Mouse (Mus musculus) neural tube, embryonic 11.5 days (tissue): Measurements from ENCODE around the gene Noa1. TPM values are rescaled to one million over a fixed set of nuclear protein-coding genes. Genes with fewer than 3 reads are reported as not detected.

ENCODE experiments used
- ATAC-seq: fragments of 200-750 bp; cut with Nextera tagmentation; 2 replicates; pipeline ENCODE4 v1.8.0; 2017; ENCODE audit warnings: moderate number of reproducible peaks, mild to moderate bottlenecking, moderate TSS enrichment, moderate library complexity; ENCODE audit not compliant: insufficient read depth, low FRiP score, low TSS enrichment
- DNase-seq: peaks from one replicate; pipeline ENCODE4 v3.0.0-alpha.2; 2015; ENCODE audit warnings: low spot score
- H3K27ac ChIP-seq: fragments of 300-500 bp; sonication (generic); 2 replicates; pipeline ENCODE4 v1.5.1; 2014; ENCODE audit warnings: low read depth, mild to moderate bottlenecking, low read length
- H3K27me3 ChIP-seq: fragments of 300-500 bp; sonication (generic); 2 replicates; pipeline ENCODE4 v1.6.1; 2014; ENCODE audit warnings: mild to moderate bottlenecking, low read length, mixed read lengths; ENCODE audit not compliant: control insufficient read depth, insufficient read depth
- H3K36me3 ChIP-seq: fragments of 300-500 bp; sonication (generic); 2 replicates; pipeline ENCODE4 v1.6.1; 2014; ENCODE audit warnings: mild to moderate bottlenecking, low read length, moderate library complexity, mixed read lengths; ENCODE audit not compliant: control insufficient read depth, insufficient read depth
- H3K4me1 ChIP-seq: fragments of 300-500 bp; sonication (generic); 2 replicates; pipeline ENCODE4 v1.6.1; 2014; ENCODE audit warnings: low read length, mixed read lengths; ENCODE audit not compliant: control insufficient read depth, insufficient read depth
- H3K4me2 ChIP-seq: fragments of 300-500 bp; sonication (generic); 2 replicates; pipeline ENCODE4 v1.6.1; 2014; ENCODE audit warnings: low read depth, mild to moderate bottlenecking, moderate library complexity
- H3K4me3 ChIP-seq: fragments of 300-500 bp; sonication (generic); 2 replicates; pipeline ENCODE4 v1.5.1; 2014; ENCODE audit warnings: low read depth, low read length
- H3K9ac ChIP-seq: fragments of 300-500 bp; sonication (generic); 2 replicates; pipeline ENCODE4 v1.6.1; 2014; ENCODE audit warnings: mild to moderate bottlenecking, low read length
- H3K9me3 ChIP-seq: fragments of 300-500 bp; sonication (generic); 2 replicates; pipeline ENCODE4 v1.6.1; 2016; ENCODE audit warnings: low read length; ENCODE audit not compliant: control insufficient read depth
- WGBS: fragments of 180-500 bp; shearing (Covaris S2); extraction: QIAGEN DNeasy Blood & Tissue Kit; methylation state at CpG from one replicate; pipeline ENCODE4 v1.1.7; 2014; 5-methylcytosine and 5-hydroxymethylcytosine counted together
- polyA plus RNA-seq: library from polyadenylated mRNA; unstranded; fragments of >200 nt; fragmentation: Nextera tagmentation; extraction: Ambion mirVana; gene quantifications from 2 replicates; pipeline ENCODE4 v1.2.1, GENCODE M21; 2014

Gene Noa1
- polyA plus RNA-seq, 1 experiment from 2014 or later = 33.1 TPM

DNA sequence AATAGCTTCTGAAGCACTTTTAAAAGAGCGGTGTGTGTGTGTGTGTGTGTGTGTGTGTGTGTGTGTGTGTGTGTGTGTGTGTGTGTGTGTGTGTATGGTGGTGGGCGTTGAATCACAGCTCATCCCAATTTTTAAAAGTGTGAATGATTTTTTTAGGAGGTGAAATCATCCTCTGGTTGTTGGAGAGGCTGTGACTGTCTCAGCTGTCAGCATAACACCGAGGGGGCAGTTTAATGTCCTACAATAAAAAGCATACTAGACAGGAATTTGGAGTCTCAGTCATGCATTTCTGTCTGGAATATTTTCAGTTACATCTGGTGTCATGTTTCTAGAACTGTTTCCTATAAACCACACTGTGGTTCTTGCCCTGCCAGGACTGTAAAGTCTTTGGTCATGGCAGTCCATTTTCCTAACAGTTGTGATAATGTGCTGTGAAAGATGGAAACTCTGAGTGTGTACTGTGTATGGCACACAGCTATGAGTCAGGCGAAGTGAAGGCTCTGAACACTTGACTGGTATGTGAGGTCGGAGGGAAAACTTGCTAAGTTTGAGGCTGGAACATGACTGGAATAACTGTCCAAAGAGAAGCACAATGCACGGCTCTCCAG lies 8.5 kb downstream of the Noa1 start:
- H3K36me3 ChIP-seq = peaks cover 6% of the 10 kb centered on the region
- no peak overlapping the region for H3K4me3 ChIP-seq
- H3K27ac ChIP-seq = no peak overlapping the region
- WGBS = 96% methylated on average over 6 of the region's 6 CpGs
- H3K4me2 ChIP-seq = no peak overlapping the region
- no peak overlapping the region for H3K9ac ChIP-seq
- no peaks in the 10 kb centered on the region for H3K4me1 ChIP-seq
- no peaks in the 10 kb centered on the region for H3K9me3 ChIP-seq
- H3K27me3 ChIP-seq = no peaks in the 10 kb centered on the region
- DNase-seq (no peak), ATAC-seq (no peak)

GRCm38 (mm10) chr5:77299486-77299885 lies 10.4 kb downstream of the Noa1 start:
- WGBS = 91% methylated on average over 2 of the region's 2 CpGs
- peaks cover 3% of the 10 kb centered on the region; the same call in 1 of the 2 replicates for H3K36me3 ChIP-seq
- ATAC-seq = no peak

GRCm38 (mm10) chr5:77292803-77293522 lies 16.9 kb downstream of the Noa1 start:
- H3K9me3 ChIP-seq = no peaks in the 10 kb centered on the region
- ATAC-seq (no peak), DNase-seq (no peak)
- no peak overlapping the region for H3K27ac ChIP-seq
- no peaks in the 10 kb centered on the region for H3K4me1 ChIP-seq
- H3K9ac ChIP-seq = no peak overlapping the region
- WGBS = 93% methylated on average over 7 of the region's 7 CpGs
- no peak overlapping the region for H3K4me2 ChIP-seq
- H3K27me3 ChIP-seq = no peaks in the 10 kb centered on the region
- no peak overlapping the region for H3K4me3 ChIP-seq
- H3K36me3 ChIP-seq = peaks cover 9% of the 10 kb centered on the region; the same call in 1 of the 2 replicates

More at GRCm38 (mm10) chr5:77299486-77299885, 10.4 kb downstream of the Noa1 start:
- Histone ChIP-seq H3K27ac (no peak overlapping the region), H3K9me3 (no peaks in the 10 kb centered on the region), H3K4me2 (no peak overlapping the region), H3K9ac (no peak overlapping the region), H3K4me3 (no peak overlapping the region), H3K4me1 (no peaks in the 10 kb centered on the region), H3K27me3 (no peaks in the 10 kb centered on the region)
- DNase-seq = no peak

DNA sequence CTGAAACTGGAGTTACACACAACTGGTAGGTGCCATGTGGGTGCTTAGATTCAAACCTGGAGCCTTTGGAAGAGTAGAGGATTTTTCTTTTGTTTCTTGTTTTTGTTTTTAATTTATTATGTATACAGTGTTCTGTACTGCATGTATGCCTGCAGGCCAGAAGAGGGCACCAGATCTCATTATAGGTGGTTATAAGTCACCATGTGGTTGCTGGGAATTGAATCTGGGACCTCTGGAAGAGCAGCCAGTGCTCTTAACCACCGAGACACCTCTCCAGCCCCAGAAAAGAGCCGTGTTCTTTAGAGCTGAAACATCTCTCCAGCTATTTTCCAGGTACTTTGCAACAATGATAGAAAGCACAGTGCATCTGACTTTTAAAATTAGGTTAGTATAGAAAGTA lies 19.3 kb downstream of the Noa1 start:
- H3K36me3 ChIP-seq = peaks cover 9% of the 10 kb centered on the region; the same call in 1 of the 2 replicates
- no peak overlapping the region for H3K4me3 ChIP-seq
- H3K4me2 ChIP-seq = no peak overlapping the region
- no peaks in the 10 kb centered on the region for H3K27me3 ChIP-seq
- ATAC-seq = no peak
- H3K9me3 ChIP-seq = no peaks in the 10 kb centered on the region
- no peak overlapping the region for H3K9ac ChIP-seq
- 100% methylated on average over 2 of the region's 2 CpGs for WGBS
- no peaks in the 10 kb centered on the region for H3K4me1 ChIP-seq
- H3K27ac ChIP-seq = no peak overlapping the region
- no peak for DNase-seq

DNA sequence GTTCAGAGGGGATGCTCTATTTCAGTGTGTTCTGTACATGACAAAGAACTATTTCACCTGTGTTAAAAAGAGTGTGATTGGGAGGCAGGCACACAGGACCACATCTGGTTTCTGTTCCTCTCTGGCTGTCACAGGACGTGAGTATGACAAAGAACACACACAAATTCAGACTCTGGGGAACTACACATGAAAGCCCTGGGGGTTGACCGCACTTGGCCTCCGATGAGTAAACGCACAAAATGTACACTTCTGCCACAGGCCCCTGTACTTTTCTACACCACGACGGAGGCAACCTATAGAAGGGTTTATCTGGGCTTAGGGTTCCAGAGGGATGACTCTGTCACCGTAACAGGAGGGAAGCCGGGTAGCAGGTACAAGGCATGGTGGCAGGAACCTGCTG lies 20.2 kb downstream of the Noa1 start:
- H3K4me1 ChIP-seq = no peaks in the 10 kb centered on the region
- no peak for ATAC-seq
- no peak overlapping the region for H3K4me2 ChIP-seq
- WGBS = 91% methylated on average over 8 of the region's 8 CpGs
- no peaks in the 10 kb centered on the region for H3K27me3 ChIP-seq
- no peak overlapping the region for H3K4me3 ChIP-seq
- DNase-seq = no peak
- H3K27ac ChIP-seq = no peak overlapping the region
- no peak overlapping the region for H3K9ac ChIP-seq
- peaks cover 9% of the 10 kb centered on the region; the same call in 1 of the 2 replicates for H3K36me3 ChIP-seq
- no peaks in the 10 kb centered on the region for H3K9me3 ChIP-seq

- Histone ChIP-seq H3K4me2 (no peak overlapping the region), H3K9ac (no peak overlapping the region), H3K4me1 (no peaks in the 10 kb centered on the region), H3K27me3 (no peaks in the 10 kb centered on the region), H3K27ac (no peak overlapping the region), H3K9me3 (no peaks in the 10 kb centered on the region), H3K36me3 (peaks cover 7% of the 10 kb centered on the region; the same call in 1 of the 2 replicates), H3K4me3 (no peak overlapping the region)
- whole genome bisulfite sequencing = 88% methylated on average over 6 of the region's 6 CpGs
- no peak for ATAC-seq
- no peak for DNase-seq
Observed at GRCm38 (mm10) chr5:77287901-77288300, 22.0 kb downstream of the Noa1 start.

- H3K4me3 ChIP-seq = no peak overlapping the region
- H3K9me3 ChIP-seq = no peaks in the 10 kb centered on the region
- H3K36me3 ChIP-seq = peaks cover 12% of the 10 kb centered on the region
- DNase-seq (no peak), ATAC-seq (no peak)
- no peak overlapping the region for H3K27ac ChIP-seq
- H3K4me1 ChIP-seq = no peaks in the 10 kb centered on the region
- H3K9ac ChIP-seq = no peak overlapping the region
- WGBS = 93% methylated on average over 5 of the region's 5 CpGs
- H3K27me3 ChIP-seq = no peaks in the 10 kb centered on the region
- H3K4me2 ChIP-seq = no peak overlapping the region
Observed at GRCm38 (mm10) chr5:77286904-77287303, 23.0 kb downstream of the Noa1 start.

DNA sequence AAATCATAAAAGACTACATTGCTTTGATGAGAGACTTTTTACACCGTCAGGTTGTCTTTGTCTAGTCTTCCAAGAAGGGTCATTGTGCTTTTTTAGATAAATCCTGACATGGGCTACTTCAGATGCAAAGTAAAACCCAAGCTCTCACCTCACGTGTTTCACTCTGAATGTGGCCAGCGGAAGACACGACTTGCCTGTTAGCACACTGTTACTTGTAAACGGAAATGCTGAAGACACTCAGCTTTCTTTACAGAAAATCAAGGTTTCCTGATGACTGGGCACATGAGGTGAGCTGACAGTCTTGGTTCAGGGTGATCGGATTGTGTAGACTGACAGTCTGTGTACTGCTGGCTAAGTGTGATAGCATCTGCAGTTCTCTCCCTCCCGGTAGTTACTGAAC lies 24.2 kb downstream of the Noa1 start:
- no peak overlapping the region for H3K4me3 ChIP-seq
- no peak for DNase-seq
- H3K9me3 ChIP-seq = no peaks in the 10 kb centered on the region
- 87% methylated on average over 7 of the region's 7 CpGs for WGBS
- H3K27ac ChIP-seq = no peak overlapping the region
- H3K4me1 ChIP-seq = no peaks in the 10 kb centered on the region
- no peak for ATAC-seq
- no peaks in the 10 kb centered on the region for H3K27me3 ChIP-seq
- no peak overlapping the region for H3K9ac ChIP-seq
- H3K36me3 ChIP-seq = peaks cover 20% of the 10 kb centered on the region
- H3K4me2 ChIP-seq = no peak overlapping the region

- DNase-seq = no peak
- Histone ChIP-seq H3K27ac (no peak overlapping the region), H3K27me3 (no peaks in the 10 kb centered on the region), H3K9ac (no peak overlapping the region), H3K4me2 (no peak overlapping the region), H3K36me3 (peaks cover 20% of the 10 kb centered on the region), H3K9me3 (no peaks in the 10 kb centered on the region), H3K4me1 (no peaks in the 10 kb centered on the region), H3K4me3 (no peak overlapping the region)
- WGBS = 96% methylated on average over 9 of the region's 9 CpGs
- ATAC-seq = no peak
Observed at GRCm38 (mm10) chr5:77282242-77282641, 27.6 kb downstream of the Noa1 start.
